Mouse (Mus musculus): Measurements from ENCODE around the gene Zmynd10. TPM values are rescaled to one million over a fixed set of nuclear protein-coding genes. Genes with fewer than 3 reads are reported as not detected.

Gene Zmynd10
- polyA plus RNA-seq, 1 experiment from 2014 or later, result 7.3 TPM

GRCm38 (mm10) chr9:107587833-107588639 lies 40.9 kb downstream of the Zmynd10 start:
- H3K27me3 ChIP-seq, result no peaks in the 10 kb centered on the region
- ChIA-PET CTCF (interaction anchor here (1.0 to 1.6 kb wide), 2 partner anchors 19 to 25 kb away, joined by 4 to 5 read pairs; no protein-coding TSS in a partner anchor), POLR2A (interaction anchor here (0.9 to 1.5 kb wide), 4 partner anchors 9 to 47 kb away, joined by 3 to 5 read pairs (median 4); partner anchors contain the start of genes Gnai2 and Naa80)
- TF ChIP-seq CTCF (IDR thresholded peaks at IDR 0.05), result no peak
- ATAC-seq (peak; percentile 29), DNase-seq (ENCODE audit: low read depth, low spot score) (no peak)
- in situ Hi-C loops (cut with MboI; ENCODE audit: low pct_unique_long_range_greater_than_20kb), result no loop called here

DNA sequence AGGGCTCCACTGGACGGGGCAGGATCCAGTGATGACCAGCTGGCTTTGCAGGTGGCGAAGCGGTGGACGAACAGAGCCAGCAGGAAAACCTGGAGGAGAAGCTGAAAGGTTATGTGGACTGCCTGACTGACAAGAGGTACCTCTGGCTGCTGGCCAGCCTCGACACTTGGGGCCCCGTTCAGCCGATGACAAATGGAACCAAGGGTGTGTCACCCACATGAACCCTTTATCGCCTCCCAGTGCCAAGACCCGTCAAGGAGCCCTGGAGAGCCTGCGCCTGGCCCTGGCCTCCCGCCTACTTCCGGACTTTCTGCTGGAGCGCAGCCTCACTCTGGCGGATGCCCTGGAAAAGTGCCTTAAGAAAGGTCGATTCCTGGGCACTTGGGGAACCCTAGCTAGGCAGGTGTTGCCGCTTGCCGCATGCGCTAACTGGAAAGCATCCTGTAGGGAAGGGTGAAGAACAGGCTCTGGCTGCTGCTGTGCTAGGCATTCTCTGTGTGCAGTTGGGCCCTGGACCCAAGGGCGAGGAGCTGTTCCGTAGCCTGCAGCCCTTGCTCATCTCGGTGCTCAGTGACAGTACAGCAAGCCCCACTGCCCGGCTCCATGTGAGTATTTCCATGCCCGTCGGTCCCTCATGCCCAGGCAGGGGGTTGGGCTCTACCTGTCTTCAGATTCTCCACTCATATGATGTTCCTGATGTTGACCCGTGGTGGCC lies 43.1 kb downstream of the Zmynd10 start:
- POLR2A ChIA-PET, result no interaction called here
- no peak for ATAC-seq
- in situ Hi-C loops (cut with MboI; ENCODE audit: low pct_unique_long_range_greater_than_20kb), result no loop called here

DNA sequence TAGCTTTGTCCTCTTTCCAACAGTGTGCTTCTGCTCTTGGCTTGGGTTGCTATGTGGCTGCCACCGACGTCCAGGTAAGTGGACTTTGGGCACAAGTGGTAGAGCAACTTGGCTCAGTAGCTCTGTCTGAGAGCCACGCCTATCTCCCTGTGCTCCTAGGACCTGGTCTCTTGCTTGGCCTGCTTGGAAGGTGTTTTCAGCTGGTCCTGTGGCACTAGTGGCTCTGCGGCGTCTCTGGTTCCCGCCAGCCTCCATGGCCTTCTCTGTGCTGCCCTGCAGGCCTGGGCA lies 43.6 kb downstream of the Zmynd10 start:
- no peaks in the 10 kb centered on the region for H3K27me3 ChIP-seq
- ChIA-PET CTCF (interaction anchor here (0.9 to 1.3 kb wide), 2 partner anchors 24 to 54 kb away, joined by 3 read pairs; no protein-coding TSS in a partner anchor), POLR2A (no interaction called here)
- in situ Hi-C loops (cut with MboI; ENCODE audit: low pct_unique_long_range_greater_than_20kb), result no loop called here
- no peak for ATAC-seq
- no peak for DNase-seq (ENCODE audit: low read depth, low spot score)
- no peak for TF ChIP-seq CTCF (IDR thresholded peaks at IDR 0.05)

More for the DNA sequence above, 43.1 kb downstream of the Zmynd10 start:
- no peaks in the 10 kb centered on the region for H3K27me3 ChIP-seq
- no peak for DNase-seq (ENCODE audit: low read depth, low spot score)
- CTCF ChIA-PET, result interaction anchor here (0.9 to 1.3 kb wide), 3 partner anchors 22 to 54 kb away, joined by 3 to 4 read pairs (median 3); no protein-coding TSS in a partner anchor
- TF ChIP-seq CTCF (IDR thresholded peaks at IDR 0.05), result no peak

DNA sequence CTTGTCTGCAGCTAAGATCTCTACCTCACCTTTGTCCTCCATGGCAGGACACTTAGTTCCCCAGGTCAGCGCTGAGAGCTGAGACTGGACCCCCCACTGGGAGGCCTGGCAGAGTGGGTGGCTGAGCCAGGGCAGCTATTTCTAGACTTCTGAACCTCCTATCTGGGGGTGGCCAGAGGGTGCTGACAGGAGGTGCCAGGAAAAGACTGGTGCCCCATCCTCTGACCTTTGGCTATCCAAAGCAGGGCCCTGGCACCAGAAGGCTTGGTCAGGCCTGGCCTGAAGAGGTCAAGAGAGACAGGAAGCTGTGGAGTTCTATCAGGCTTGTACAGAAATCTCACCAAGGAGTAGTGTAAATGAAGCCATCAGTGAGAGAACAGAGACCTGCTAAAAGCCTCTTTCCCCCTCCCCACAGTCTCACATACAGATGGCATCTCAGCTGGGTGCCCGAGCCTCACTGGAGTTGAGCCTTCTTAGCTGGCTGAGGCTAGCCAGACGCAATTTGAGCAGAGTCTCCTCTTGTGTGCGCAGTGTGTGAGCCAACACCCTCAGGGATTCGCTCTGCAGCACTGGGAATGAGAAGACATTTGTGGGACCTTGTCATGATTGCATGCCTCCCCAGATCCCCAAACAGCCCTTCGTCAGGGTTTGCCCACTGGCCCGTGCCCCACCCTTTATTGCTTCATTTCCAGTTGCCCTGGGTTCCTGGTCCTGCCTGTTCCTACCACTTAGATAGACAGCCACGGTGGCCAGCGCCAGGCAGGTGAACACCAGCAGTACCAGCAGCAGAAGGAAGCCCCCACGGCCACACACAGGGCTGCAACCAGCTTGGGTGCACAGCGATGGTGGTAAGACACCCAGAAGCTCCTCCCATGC lies 46.2 kb downstream of the Zmynd10 start:
- no peak for TF ChIP-seq CTCF (IDR thresholded peaks at IDR 0.05)
- DNase-seq (ENCODE audit: low read depth, low spot score) (no peak), ATAC-seq (peak; percentile 2)
- CTCF ChIA-PET, result no interaction called here
- H3K27me3 ChIP-seq, result no peaks in the 10 kb centered on the region
- POLR2A ChIA-PET, result interaction anchor here (1.2 kb wide), 1 partner anchor 18 kb away, joined by 3 read pairs; no protein-coding TSS in a partner anchor
- in situ Hi-C loops (cut with MboI; ENCODE audit: low pct_unique_long_range_greater_than_20kb), result no loop called here

GRCm38 (mm10) chr9:107594281-107595062 lies 47.4 kb downstream of the Zmynd10 start:
- POLR2A ChIA-PET, result interaction anchor here (0.6 to 1.2 kb wide), 2 partner anchors 19 to 37 kb away, joined by 3 to 4 read pairs; no protein-coding TSS in a partner anchor
- DNase-seq (ENCODE audit: low read depth, low spot score), result no peak

DNA sequence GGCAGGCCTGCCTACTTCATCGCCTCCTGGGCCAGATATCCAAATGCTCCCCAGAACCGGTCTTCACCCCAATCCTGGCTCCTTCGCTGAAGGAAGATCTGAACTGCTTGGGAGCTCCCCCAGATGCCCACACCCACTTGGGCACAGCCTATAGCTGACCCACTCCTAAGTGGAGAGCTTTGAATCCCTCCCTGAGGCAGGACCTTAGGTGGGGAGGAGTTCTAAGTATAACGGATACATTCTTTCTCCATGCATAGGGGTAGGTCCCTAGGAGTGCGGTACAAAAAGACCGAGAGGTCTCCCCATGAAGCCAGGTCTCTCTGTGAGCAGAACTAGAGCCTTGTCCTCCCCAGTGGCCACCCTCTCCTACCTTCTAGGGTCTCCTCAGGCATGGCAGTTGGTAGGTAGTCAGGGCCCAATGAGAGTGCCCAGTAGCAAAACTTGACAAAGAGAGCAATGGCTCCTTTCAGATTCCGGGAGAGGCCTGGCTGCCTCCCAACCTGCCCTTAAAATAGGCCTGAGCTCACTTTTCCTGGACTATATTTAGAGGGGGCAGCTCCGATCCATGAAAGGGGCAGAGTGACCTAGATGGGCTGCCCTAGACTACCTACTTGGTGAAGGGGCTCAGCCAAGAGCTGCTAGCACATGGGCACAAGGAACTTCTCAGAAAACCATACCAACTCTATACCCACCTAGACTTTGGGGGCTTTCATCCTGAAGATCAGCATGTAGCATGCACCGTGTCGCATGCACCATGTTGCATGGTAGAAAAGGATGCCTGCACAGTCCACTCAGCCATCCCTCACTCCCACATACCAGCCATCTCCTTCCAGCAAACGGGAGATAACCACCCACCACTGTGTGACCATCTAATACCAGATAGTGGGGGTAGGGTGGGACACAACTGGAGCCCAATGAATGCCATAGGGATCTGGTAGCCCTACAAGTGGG lies 49.8 kb downstream of the Zmynd10 start:
- POLR2A ChIA-PET, result no interaction called here
- CTCF ChIA-PET, result interaction anchor here (0.9 kb wide), 1 partner anchor 31 kb away, joined by 3 read pairs; no protein-coding TSS in a partner anchor
- no peak for TF ChIP-seq CTCF (IDR thresholded peaks at IDR 0.05)
- ATAC-seq (no peak), DNase-seq (ENCODE audit: low read depth, low spot score) (no peak)
- no peaks in the 10 kb centered on the region for H3K27me3 ChIP-seq
- in situ Hi-C loops (cut with MboI; ENCODE audit: low pct_unique_long_range_greater_than_20kb), result no loop called here

More at GRCm38 (mm10) chr9:107594281-107595062, 47.4 kb downstream of the Zmynd10 start:
- H3K27me3 ChIP-seq, result no peaks in the 10 kb centered on the region
- no peak for TF ChIP-seq CTCF (IDR thresholded peaks at IDR 0.05)
- CTCF ChIA-PET, result interaction anchor here (0.6 to 1.1 kb wide), 2 partner anchors 14 to 50 kb away, joined by 3 read pairs; partner anchors contain the start of gene Hyal3
- in situ Hi-C loops (cut with MboI; ENCODE audit: low pct_unique_long_range_greater_than_20kb), result no loop called here
- ATAC-seq, result no peak

DNA sequence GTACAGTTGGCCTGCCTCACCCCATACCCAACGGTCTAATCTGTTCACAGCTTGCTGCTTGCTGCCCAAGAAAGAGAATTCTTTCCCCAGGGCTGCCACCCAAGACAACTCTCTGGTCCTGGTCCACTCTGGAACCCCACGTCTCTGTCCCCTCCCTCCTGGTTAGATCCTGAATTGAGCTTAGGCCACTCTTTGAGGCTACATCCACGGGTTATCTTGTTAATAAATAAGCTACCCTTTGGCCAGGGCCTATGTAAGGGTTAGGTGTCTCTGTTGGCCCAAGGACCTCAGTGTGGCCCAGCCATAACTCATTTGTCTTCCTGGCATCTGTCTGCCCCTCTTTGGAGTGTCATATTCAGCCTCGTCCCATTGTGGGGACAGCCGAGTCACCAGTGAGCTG lies 51.3 kb downstream of the Zmynd10 start:
- H3K27me3 ChIP-seq, result no peaks in the 10 kb centered on the region
- in situ Hi-C loops (cut with MboI; ENCODE audit: low pct_unique_long_range_greater_than_20kb), result no loop called here
- no peak for DNase-seq (ENCODE audit: low read depth, low spot score)
- POLR2A ChIA-PET, result interaction anchor here (0.7 kb wide), 1 partner anchor 78 kb away, joined by 3 read pairs; no protein-coding TSS in a partner anchor
- CTCF ChIA-PET, result interaction anchor here (1.2 to 6.4 kb wide), 2 partner anchors 15 to 47 kb away, joined by 4 to 59 read pairs; no protein-coding TSS in a partner anchor
- TF ChIP-seq CTCF (IDR thresholded peaks at IDR 0.05), result no peak
- no peak for ATAC-seq

DNA sequence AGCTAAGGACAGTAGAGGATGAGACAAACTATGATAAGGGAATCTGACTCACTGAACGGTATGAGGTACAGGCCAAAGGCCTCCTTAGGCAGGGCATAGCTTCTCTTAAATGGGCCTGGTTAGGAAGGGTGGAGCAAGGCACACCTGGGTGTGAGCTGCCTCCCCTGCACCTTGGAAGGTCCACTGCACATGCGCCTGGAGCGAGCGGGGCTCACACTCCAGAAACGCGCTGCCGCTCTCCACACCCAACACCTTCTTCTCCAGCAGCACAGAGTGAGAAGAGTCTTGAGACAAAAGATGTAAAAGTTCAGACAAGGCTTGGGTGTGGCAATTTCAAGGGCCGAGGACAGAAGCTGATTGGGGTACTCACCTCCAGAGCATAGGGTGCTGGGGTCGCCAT lies 52.3 kb downstream of the Zmynd10 start:
- in situ Hi-C loops (cut with MboI; ENCODE audit: low pct_unique_long_range_greater_than_20kb), result no loop called here
- ATAC-seq (no peak), DNase-seq (ENCODE audit: low read depth, low spot score) (no peak)
- ChIA-PET CTCF (interaction anchor here (6.4 kb wide), 1 partner anchor 46 kb away, joined by 59 read pairs; no protein-coding TSS in a partner anchor), POLR2A (interaction anchor here (1.2 kb wide), 1 partner anchor 17 kb away, joined by 3 read pairs; no protein-coding TSS in a partner anchor)
- no peak for TF ChIP-seq CTCF (IDR thresholded peaks at IDR 0.05)
- H3K27me3 ChIP-seq, result no peaks in the 10 kb centered on the region
